Mouse (Mus musculus) retina, postnatal 7 days (tissue): ENCODE data around the gene Kcnk6.
"Not testable (repeated sequence)": the region's sequence is repeated elsewhere in the genome, so short reads cannot be mapped to it uniquely, and the experiment has no call there.

Experiments used
- DNase-seq: peaks from one replicate; pipeline ENCODE4 v3.0.0-alpha.2; 2012; ENCODE audit warnings: low read depth, low spot score

Kcnk6 gene

GRCm38 (mm10) chr7:29247314-29247700, 15.0 kb upstream of the Kcnk6 start:
- peak; percentile 55 for DNase-seq

DNA sequence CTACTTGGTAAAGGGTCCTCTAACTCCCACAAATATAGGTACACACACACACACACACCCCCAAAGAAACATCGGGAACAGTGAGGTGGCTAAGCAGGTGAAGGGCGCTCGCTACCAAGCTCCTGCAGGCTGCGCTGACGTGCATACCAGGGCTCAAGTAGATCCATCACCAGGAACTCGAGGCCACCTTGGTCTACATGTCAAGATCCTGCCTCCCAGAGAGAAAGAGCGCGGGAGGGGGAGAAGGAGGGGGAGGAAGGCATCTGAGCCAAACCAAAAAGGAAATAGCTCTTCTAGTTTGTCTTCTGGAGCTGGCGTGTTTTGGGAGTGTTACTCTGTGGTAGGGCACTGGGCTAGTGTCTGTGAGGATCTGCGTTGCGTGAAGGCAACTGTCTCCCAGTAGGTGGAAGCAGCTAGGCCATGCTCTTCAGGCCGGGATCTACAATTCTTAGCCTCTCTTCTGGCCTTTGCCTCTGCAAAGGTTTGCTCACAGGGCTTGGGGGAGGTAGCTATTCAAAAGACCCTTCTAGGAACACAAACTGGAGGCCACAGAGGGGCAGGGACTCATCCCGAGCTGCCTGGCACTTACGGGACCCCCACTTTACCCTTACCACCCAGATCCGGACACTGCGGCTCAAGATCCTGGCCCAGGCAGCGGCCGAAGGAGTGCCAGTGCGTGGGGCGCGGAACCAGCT, 14.5 kb upstream of the Kcnk6 start:
- DNase-seq: no peak

DNA sequence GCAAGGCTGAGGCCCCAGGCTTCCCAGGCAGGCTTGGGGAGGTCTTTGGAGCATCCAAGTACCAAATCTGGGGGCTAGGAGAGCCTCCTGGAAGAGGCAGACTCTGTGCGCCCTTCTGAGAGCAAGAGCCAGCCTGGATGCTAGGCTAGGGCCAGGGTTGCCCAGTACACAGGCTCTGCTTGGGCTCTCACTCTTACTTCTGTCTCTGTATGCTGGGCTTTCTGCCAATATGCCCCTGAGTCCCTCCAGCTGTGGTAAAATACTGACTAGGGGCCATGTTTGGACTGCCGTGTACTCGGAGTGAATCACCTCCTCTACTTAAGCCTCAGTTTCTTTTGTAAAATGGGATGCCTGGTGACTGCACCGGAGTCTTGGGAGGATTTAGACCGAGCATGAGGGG, 13.7 kb upstream of the Kcnk6 start:
- DNase-seq: no peak

DNA sequence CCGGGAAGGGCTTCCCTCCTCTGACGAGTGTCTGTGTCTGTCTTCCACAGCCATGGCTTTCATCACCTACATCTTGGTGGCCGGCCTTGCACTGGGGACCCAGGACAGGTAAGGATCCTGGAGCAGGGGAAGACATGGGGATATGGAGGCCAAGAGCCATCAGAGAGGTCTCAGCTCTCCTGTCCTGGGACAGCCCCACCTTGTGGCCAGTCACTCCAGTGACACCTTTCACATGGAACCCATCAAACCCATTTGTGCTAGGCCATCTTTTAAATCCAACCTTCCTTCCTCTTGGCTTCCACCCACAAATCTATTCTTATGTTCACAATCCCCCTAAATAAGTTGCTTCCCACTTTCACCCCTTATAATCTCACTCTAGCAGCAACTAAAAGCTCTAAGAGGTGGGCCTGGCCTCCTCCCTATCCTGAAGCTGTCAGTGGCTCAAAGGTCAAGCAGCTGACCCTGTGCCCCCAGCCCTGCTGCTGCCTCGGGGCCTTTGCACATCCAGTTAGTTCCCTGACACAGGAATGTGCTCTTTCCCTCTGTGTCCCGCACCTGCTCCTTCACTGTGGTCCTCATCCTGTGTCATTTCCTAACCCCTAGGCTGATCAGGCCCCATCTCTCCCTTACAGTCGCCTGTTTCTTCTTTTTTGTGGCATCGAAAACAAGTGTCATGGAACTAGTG, 12.6 kb upstream of the Kcnk6 start:
- no peak for DNase-seq

GRCm38 (mm10) chr7:29238019-29238967, 6.0 kb upstream of the Kcnk6 start, which contains the start of gene Yif1b:
Yif1b (plus strand) TSS chr7:29238329.
- peak; percentile 98 for DNase-seq

GRCm38 (mm10) chr7:29237596-29237995, 5.3 kb upstream of the Kcnk6 start:
- not testable (repeated sequence) for DNase-seq

GRCm38 (mm10) chr7:29236593-29236992, 4.3 kb upstream of the Kcnk6 start:
- no peak for DNase-seq

DNA sequence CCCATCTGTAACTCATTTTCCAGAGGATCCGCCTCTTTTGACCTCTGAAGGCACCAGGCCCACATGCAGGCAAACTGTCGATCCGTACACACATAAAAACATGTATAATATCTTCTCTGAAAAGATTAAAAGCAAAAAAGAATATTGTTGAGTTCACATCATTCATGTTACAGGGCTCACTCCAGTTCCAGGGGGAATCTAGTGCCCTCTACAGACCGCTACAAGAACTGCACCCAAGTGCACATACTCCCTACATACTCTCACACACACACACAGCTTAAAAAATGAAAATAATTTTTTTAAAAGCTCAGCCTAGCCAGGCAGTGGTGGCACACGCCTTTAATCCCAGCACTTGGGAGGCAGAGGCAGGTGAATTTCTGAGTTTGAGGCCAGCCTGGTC, 2.3 kb upstream of the Kcnk6 start:
- DNase-seq: no peak

DNA sequence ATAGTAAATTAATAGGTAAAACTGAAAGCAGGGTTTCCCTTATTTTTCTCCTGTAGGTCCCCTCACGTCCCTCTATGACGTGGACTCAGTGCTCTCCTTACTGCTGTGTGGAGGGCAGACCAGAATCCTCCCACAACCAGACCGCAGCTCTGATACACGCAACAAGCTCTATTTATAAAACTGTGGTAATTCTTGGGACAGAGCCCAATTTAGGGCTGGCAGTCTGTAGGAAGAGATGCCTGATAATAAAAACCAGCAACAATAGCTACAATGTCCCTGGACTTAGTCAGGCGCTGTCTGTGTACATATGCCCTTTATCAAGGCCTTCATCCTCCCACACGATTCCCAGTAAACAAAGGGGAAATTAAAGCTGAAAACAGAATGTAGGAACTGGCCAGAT, 1.4 kb upstream of the Kcnk6 start:
- DNase-seq: no peak

DNA sequence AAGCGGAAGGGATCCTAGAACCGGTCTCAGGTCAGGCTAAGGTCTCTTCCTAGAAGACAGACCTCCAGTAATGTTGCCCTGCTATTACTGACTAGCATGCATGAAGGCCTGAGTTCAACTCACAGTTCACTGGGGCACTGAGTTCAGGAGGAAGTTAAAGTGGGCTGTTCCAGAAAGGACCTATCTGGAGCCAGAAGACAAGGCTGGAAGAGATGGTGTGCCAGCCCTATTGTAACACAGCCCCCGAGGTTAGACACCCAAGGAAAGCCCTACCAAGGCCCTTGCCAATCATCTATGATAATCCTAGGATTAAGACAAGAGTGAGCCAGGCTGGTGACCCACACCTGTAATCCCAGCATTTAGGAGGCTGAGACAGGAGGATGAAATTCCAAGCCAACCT, 798 bp downstream of the Kcnk6 start:
- no peak for DNase-seq

DNA sequence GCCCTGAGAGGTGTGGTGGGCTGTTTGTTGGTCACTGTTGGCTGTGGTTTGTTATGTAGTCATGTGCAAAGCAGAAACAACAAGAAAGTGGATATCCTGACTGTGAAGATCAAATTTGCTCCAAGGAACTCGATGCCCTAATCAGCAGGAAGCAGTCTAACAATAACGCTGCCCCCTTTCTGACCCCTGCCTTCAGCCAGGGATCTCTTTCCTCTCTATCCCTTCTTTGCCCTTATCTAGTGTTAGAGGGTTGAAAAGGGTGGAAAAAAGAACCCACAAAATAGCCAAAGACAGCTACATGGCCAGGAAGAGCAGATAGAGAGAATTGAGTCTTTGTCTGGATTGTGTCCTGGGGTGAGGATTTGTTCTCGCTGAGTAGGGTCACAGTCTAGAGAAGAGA, 1.8 kb downstream of the Kcnk6 start:
- no peak for DNase-seq

DNA sequence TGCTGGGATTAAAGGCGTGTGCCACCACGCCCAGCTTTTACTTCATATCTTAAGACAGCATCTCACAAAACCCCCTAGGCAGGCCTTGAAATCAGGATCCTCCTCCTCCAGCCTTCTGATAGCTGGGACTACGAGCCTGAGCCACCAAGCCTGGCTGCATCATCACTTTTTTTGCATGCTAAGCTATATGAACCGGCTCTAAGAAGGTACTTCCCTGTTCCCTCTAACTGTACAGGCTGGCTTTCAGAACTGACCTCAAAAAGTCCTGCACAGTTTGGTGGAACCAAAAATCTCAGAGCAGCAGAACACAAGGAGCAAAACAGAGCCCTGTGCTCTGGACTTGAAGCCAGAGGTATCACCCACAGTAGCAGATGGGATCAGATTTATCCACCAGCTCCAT, 4.1 kb downstream of the Kcnk6 start:
- no peak for DNase-seq

GRCm38 (mm10) chr7:29225520-29225919, 6.8 kb downstream of the Kcnk6 start:
- no peak for DNase-seq

GRCm38 (mm10) chr7:29224756-29225394, 7.4 kb downstream of the Kcnk6 start:
- no peak for DNase-seq

DNA sequence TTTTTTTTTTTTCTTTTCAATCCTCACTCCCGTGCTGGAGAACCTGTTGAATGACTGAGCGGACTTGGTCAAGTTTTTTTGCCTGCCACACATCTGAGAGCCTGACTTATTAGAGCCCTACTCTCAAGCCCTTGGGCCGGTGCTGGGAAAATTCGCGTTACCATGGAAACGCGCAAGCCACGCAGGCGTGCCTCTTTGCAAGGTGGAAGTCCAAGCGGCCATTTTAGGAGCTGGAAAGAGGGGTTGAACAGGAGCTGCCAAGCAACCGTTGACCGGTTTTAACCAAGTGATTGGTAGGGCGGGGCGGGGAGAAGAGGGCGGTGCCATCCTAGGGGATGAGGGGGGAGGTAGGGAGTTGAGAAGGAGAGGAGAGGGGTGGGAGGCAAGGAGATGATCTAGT, 17.5 kb downstream of the Kcnk6 start:
- DNase-seq: no peak

GRCm38 (mm10) chr7:29214236-29214635, 18.1 kb downstream of the Kcnk6 start:
- no peak for DNase-seq

GRCm38 (mm10) chr7:29213675-29214082, 18.6 kb downstream of the Kcnk6 start, which contains the start of gene Catsperg1:
Catsperg1 (minus strand) TSS chr7:29214035.
- DNase-seq: no peak

DNA sequence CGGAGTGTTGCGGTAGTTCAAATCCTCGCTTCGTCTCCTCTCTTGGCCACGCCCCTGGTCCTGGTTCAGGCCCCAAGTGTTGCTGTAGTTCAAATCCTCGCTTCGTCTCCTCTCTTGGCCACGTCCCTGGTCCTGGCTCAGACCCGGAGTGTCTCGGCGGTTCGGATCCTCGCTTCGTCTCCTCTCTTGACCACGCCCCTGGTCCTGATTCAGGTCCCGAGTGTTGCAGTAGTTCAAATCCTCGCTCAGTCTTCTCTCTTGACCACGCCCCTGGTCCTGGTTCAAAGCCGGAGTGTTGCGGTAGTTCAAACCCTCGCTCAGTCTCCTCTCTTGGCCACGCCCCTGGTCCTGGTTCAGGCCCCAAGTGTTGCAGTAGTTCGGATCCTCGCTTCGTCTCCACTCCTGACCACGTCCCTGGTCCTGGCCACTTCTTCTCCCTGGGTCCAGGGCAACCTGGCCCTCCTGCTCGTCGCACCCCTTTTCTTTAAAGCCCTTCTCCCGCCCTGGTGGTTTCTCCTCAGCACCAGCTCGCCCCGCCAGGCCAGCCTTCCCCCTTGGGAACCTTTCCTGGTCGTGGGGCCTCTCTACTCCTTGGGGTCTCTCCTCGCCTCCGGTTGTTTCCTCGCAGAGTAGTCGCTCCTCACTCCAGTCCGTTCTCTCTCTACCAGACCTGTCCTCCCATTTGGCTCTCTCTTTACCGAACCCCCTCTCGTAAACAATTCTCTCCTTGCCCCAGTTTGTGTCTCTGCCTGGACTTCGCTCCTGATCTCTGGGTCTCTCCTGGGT, 19.3 kb downstream of the Kcnk6 start:
- not testable (repeated sequence) for DNase-seq

DNA sequence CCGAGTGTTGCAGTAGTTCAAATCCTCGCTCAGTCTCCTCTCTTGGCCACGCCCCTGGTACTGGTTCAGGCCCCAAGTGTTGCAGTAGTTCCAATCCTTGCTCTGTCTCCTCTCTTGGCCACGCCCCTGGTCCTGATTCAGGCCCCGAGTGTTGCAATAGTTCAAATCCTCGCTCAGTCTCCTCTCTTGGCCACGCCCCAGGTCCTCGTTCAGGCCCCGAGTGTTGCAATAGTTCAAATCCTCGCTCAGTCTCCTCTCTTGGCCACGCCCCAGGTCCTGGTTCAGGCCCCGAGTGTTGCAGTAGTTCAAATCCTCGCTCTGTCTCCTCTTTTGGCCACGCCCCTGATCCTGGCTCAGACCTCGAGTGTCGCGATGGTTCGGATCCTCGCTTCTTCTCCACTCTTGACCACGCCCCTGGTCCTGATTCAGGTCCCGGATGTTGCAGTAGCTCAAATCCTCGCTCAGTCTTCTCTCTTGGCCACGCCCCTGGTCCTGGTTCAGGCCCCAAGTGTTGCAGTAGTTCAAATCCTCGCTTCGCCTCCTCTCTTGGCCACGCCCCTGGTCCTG, 20.0 kb downstream of the Kcnk6 start:
- no peak for DNase-seq

- DNase-seq: peak; percentile 63
These were observed 20.7 kb downstream of the Kcnk6 start for GRCm38 (mm10) chr7:29211415-29212198.
